Mouse (Mus musculus) mesoderm, embryonic 11.5 days (tissue): ENCODE results near the gene Ly75.

Experiments
- DNase-seq: peaks from one replicate; pipeline ENCODE4 v3.0.0-alpha.2; 2012; ENCODE audit warnings: low read depth, low spot score

Gene Ly75

GRCm38 (mm10) chr2:60370188-60370587, 12.9 kb downstream of the Ly75 start:
- DNase-seq, result no peak

- DNase-seq, result no peak
Measured at GRCm38 (mm10) chr2:60369454-60369853, 13.6 kb downstream of the Ly75 start.

GRCm38 (mm10) chr2:60367871-60368270, 15.2 kb downstream of the Ly75 start:
- DNase-seq, result no peak

GRCm38 (mm10) chr2:60367204-60367603, 15.9 kb downstream of the Ly75 start:
- no peak for DNase-seq

GRCm38 (mm10) chr2:60365820-60366610, 17.1 kb downstream of the Ly75 start:
- no peak for DNase-seq

GRCm38 (mm10) chr2:60365138-60365775, 17.8 kb downstream of the Ly75 start:
- DNase-seq, result no peak

GRCm38 (mm10) chr2:60362146-60362545, 21.0 kb downstream of the Ly75 start:
- no peak for DNase-seq

GRCm38 (mm10) chr2:60359796-60360195, 23.3 kb downstream of the Ly75 start:
- DNase-seq, result no peak

GRCm38 (mm10) chr2:60355388-60355683, 27.8 kb downstream of the Ly75 start:
- DNase-seq, result no peak

GRCm38 (mm10) chr2:60354541-60355387, 28.3 kb downstream of the Ly75 start:
- no peak for DNase-seq

- DNase-seq, result no peak
Measured at GRCm38 (mm10) chr2:60352296-60352695, 30.8 kb downstream of the Ly75 start.

- no peak for DNase-seq
Measured at GRCm38 (mm10) chr2:60351781-60352180, 31.3 kb downstream of the Ly75 start.

GRCm38 (mm10) chr2:60347875-60348274, 35.2 kb downstream of the Ly75 start:
- no peak for DNase-seq

- DNase-seq, result peak; percentile 54
Measured at GRCm38 (mm10) chr2:60346531-60346930, 36.6 kb downstream of the Ly75 start.

- DNase-seq, result no peak
Measured at GRCm38 (mm10) chr2:60345717-60346116, 37.4 kb downstream of the Ly75 start.

GRCm38 (mm10) chr2:60343607-60344289, 39.4 kb downstream of the Ly75 start:
- peak; percentile 61 for DNase-seq

GRCm38 (mm10) chr2:60342107-60342880, 40.8 kb downstream of the Ly75 start:
- no peak for DNase-seq

- DNase-seq, result peak; percentile 43
Measured at GRCm38 (mm10) chr2:60337937-60338336, 45.2 kb downstream of the Ly75 start.

GRCm38 (mm10) chr2:60328641-60329040, 54.5 kb downstream of the Ly75 start:
- no peak for DNase-seq

- DNase-seq, result no peak
Measured at GRCm38 (mm10) chr2:60327581-60327980, 55.5 kb downstream of the Ly75 start.

GRCm38 (mm10) chr2:60326948-60327347, 56.2 kb downstream of the Ly75 start:
- no peak for DNase-seq
